Mouse (Mus musculus): Measurements from ENCODE around the gene Fndc7.

- TF ChIP-seq CTCF (IDR thresholded peaks at IDR 0.05; ENCODE audit: insufficient read depth, low read length) (no peak), POLR2A (IDR thresholded peaks at IDR 0.05; ENCODE audit: borderline replicate concordance, extremely low read depth, low read depth, low read length) (no peak)
These were observed 37.7 kb downstream of the Fndc7 start for GRCm38 (mm10) chr3:108851996-108852697.
